Mouse (Mus musculus) lung, postnatal 25 days (tissue): ENCODE data around the gene Parp3.
"Not testable (repeated sequence)": the region's sequence is repeated elsewhere in the genome, so short reads cannot be mapped to it uniquely, and the experiment has no call there.

Experiments used
- DNase-seq: peaks from one replicate; pipeline ENCODE4 v3.0.0; 2022; ENCODE audit warnings: low spot score

The Parp3 gene

GRCm38 (mm10) chr9:106476924-106477484 is at the start of gene Parp3:
Gene Parp3 (minus strand): TSS chr9:106476949.
- peak; percentile 100 for DNase-seq

GRCm38 (mm10) chr9:106519909-106520308 is 43.2 kb upstream of the Parp3 start:
- no peak for DNase-seq

- no peak for DNase-seq
These were observed 42.7 kb upstream of the Parp3 start for GRCm38 (mm10) chr9:106519433-106519832.

- DNase-seq: no peak
These were observed 37.5 kb upstream of the Parp3 start, which contains the start of gene Iqcf5 for GRCm38 (mm10) chr9:106514273-106514672. Gene Iqcf5 (plus strand): TSS chr9:106514573.

- no peak for DNase-seq
These were observed 36.8 kb upstream of the Parp3 start for GRCm38 (mm10) chr9:106513566-106513965.

GRCm38 (mm10) chr9:106512729-106513450 is 36.1 kb upstream of the Parp3 start:
- peak; percentile 15 for DNase-seq

- no peak for DNase-seq
These were observed 32.6 kb upstream of the Parp3 start for GRCm38 (mm10) chr9:106509356-106509755.

- DNase-seq: no peak
These were observed 27.5 kb upstream of the Parp3 start for GRCm38 (mm10) chr9:106504246-106504645.

- DNase-seq: no peak
These were observed 25.1 kb upstream of the Parp3 start for GRCm38 (mm10) chr9:106501846-106502245.

- no peak for DNase-seq
These were observed 22.9 kb upstream of the Parp3 start, which contains the start of gene Iqcf1 for GRCm38 (mm10) chr9:106499667-106500066. Gene Iqcf1 (plus strand): TSS chr9:106499967.

- not testable (repeated sequence) for DNase-seq
These were observed 10.9 kb upstream of the Parp3 start for GRCm38 (mm10) chr9:106487602-106488001.

GRCm38 (mm10) chr9:106485076-106485475 is 8.3 kb upstream of the Parp3 start:
- DNase-seq: no peak

- DNase-seq: no peak
These were observed 6.9 kb upstream of the Parp3 start for GRCm38 (mm10) chr9:106483606-106484005.

- no peak for DNase-seq
These were observed 6.4 kb upstream of the Parp3 start for GRCm38 (mm10) chr9:106483136-106483535.

GRCm38 (mm10) chr9:106482578-106483115 is 5.9 kb upstream of the Parp3 start:
- DNase-seq: no peak

- DNase-seq: no peak
These were observed 4.9 kb upstream of the Parp3 start for GRCm38 (mm10) chr9:106481676-106482075.

- no peak for DNase-seq
These were observed 4.3 kb upstream of the Parp3 start for GRCm38 (mm10) chr9:106481075-106481474.

- no peak for DNase-seq
These were observed 3.8 kb upstream of the Parp3 start for GRCm38 (mm10) chr9:106480541-106480940.

GRCm38 (mm10) chr9:106478101-106478500 is 1.4 kb upstream of the Parp3 start:
- DNase-seq: no peak

GRCm38 (mm10) chr9:106477649-106478048 is 900 bp upstream of the Parp3 start:
- no peak for DNase-seq

GRCm38 (mm10) chr9:106476002-106476923 is 486 bp downstream of the Parp3 start:
- DNase-seq: peak; percentile 85

- DNase-seq: no peak
These were observed 1.1 kb downstream of the Parp3 start, which contains the start of gene Rrp9 for GRCm38 (mm10) chr9:106475663-106476001. Gene Rrp9 (plus strand): TSS chr9:106475963.
